Mouse (Mus musculus): ENCODE measurements around the gene Pld5. TPM values are rescaled to one million over a fixed set of nuclear protein-coding genes. Genes with fewer than 3 reads are reported as not detected.

The Pld5 gene
- polyA plus RNA-seq, 1 experiment from 2014 or later, result 0.58 TPM

DNA sequence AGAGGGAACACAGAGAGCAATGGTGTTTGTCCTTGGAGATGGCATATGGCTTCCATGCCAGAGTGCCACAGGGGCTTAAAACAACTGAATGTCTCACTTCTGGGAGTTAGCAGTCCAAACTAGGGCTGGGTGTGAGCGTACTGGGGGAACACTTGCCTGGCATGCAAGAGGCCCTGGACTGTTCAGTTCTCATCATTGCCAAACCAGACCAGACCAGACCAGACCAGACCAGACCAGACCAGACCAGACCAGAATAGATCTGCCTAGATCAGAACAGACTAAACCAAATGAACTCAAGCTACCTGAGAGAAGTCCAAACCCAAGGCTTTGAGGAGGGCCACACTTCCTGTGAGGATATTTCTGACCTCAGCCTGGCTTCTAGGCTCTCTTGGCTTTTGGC lies 228.7 kb downstream of the Pld5 start:
- Histone ChIP-seq H3K4me1 (ENCODE audit: control insufficient read depth in 2 of 2, insufficient read depth in 2 of 2, low read length in 2 of 2) (peaks cover 12 to 19% of the 10 kb centered on the region in 2 experiments), H3K27ac (replicated peaks in 1 of 2; ENCODE audit: control insufficient read depth in 1 of 2, insufficient read depth in 1 of 2, low read depth in 2 of 2, low read length in 2 of 2) (no peak overlapping the region), H3K4me3 (ENCODE audit: control insufficient read depth in 1 of 2, insufficient read depth in 1 of 2, low read depth in 1 of 2, low read length in 2 of 2) (no peak overlapping the region), H3K27me3 (ENCODE audit: control insufficient read depth, insufficient read depth, low read length) (no peaks in the 10 kb centered on the region), H3K36me3 (ENCODE audit: control insufficient read depth, insufficient read depth, low read length) (no peaks in the 10 kb centered on the region), H3K9ac (ENCODE audit: low read length) (no peak overlapping the region), H3K4me2 (ENCODE audit: low read length) (no peak overlapping the region), H3K9me3 (ENCODE audit: control insufficient read depth, low read length) (no peaks in the 10 kb centered on the region)
- 72% methylated on average over 1 of the region's 1 CpGs for WGBS
- no peak for ATAC-seq (ENCODE audit: insufficient number of reproducible peaks, insufficient read depth, low FRiP score, low read depth)

DNA sequence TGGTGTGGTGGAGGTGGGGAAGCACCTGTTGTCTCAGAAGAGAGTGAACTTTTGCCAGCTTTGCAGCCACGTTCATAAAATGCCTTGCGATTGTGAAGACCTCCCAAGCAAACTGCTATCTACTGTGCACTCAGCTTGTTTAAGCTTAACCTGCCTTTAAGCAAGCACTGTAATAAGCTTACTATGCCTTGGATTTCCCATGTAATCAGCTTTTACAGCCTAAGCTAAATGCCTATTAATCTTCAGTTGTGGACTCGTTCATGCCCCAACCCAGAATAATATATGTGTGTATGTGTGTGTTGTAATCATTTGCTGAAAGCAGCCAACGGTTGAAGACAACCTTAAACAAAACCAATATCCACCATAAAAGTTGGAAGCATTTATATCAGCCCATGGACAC lies 232.1 kb downstream of the Pld5 start:
- no peak for ATAC-seq (ENCODE audit: insufficient number of reproducible peaks, insufficient read depth, low FRiP score, low read depth)
- Histone ChIP-seq H3K27me3 (ENCODE audit: control insufficient read depth, insufficient read depth, low read length) (no peaks in the 10 kb centered on the region), H3K27ac (replicated peaks in 1 of 2; ENCODE audit: control insufficient read depth in 1 of 2, insufficient read depth in 1 of 2, low read depth in 2 of 2, low read length in 2 of 2) (no peak overlapping the region), H3K4me3 (ENCODE audit: control insufficient read depth in 1 of 2, insufficient read depth in 1 of 2, low read depth in 1 of 2, low read length in 2 of 2) (no peak overlapping the region), H3K4me2 (ENCODE audit: low read length) (no peak overlapping the region), H3K36me3 (ENCODE audit: control insufficient read depth, insufficient read depth, low read length) (no peaks in the 10 kb centered on the region), H3K9me3 (ENCODE audit: control insufficient read depth, low read length) (no peaks in the 10 kb centered on the region), H3K9ac (ENCODE audit: low read length) (no peak overlapping the region), H3K4me1 (ENCODE audit: control insufficient read depth in 2 of 2, insufficient read depth in 2 of 2, low read length in 2 of 2) (peaks cover 12 to 18% of the 10 kb centered on the region in 2 experiments)
- 80% methylated on average over 4 of the region's 4 CpGs for WGBS

DNA sequence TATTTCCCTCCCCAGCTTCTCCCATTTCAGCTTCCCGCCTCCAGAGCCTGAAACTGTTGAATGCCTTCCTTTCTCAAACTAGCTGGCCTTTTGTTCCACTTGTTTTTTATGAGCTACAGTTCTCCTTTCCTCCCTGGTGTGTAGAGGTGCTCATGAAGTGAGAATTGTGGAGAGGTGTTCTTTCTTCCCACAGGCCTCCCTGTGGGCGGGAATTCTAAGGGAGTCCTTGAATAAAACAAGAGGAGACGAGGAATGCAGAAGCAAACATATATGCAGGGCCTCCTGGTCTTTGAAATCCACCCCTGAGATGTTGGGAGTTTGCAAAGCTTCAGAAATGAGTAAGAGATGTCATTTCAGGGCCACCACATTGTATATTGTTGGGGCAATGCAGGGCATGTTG lies 235.2 kb downstream of the Pld5 start:
- 80% methylated on average over 3 of the region's 3 CpGs for WGBS
- H3K9ac ChIP-seq (ENCODE audit: low read length), result no peak overlapping the region
- no peaks in the 10 kb centered on the region for H3K9me3 ChIP-seq (ENCODE audit: control insufficient read depth, low read length)
- no peaks in the 10 kb centered on the region for H3K4me1 ChIP-seq (ENCODE audit: control insufficient read depth in 2 of 2, insufficient read depth in 2 of 2, low read length in 2 of 2)
- H3K4me3 ChIP-seq (ENCODE audit: control insufficient read depth in 1 of 2, insufficient read depth in 1 of 2, low read depth in 1 of 2, low read length in 2 of 2), result no peak overlapping the region
- no peaks in the 10 kb centered on the region for H3K27me3 ChIP-seq (ENCODE audit: control insufficient read depth, insufficient read depth, low read length)
- no peak overlapping the region for H3K27ac ChIP-seq (replicated peaks in 1 of 2; ENCODE audit: control insufficient read depth in 1 of 2, insufficient read depth in 1 of 2, low read depth in 2 of 2, low read length in 2 of 2)
- no peak for ATAC-seq (ENCODE audit: insufficient number of reproducible peaks, insufficient read depth, low FRiP score, low read depth)
- H3K36me3 ChIP-seq (ENCODE audit: control insufficient read depth, insufficient read depth, low read length), result no peaks in the 10 kb centered on the region
- no peak overlapping the region for H3K4me2 ChIP-seq (ENCODE audit: low read length)

DNA sequence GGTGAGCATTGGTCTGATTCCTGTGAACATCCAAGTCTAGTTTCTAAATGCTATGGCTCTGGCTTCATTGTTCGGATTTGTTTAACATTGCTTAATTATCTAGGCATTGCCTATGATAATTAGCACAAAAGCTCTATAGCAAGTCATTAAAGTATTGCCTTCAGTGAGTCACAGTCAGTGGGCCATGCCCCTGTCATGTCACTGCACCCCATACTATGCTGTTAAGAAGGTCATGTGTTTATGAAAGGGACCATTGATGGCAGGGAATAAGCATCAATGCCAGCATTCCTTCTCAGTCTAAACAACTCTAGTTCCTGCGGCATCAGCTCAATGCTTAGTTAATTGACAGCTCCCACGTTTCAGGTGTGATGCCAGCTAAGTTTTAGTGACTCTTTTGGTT lies 239.1 kb downstream of the Pld5 start:
- WGBS, result 76% methylated on average over 3 of the region's 3 CpGs
- Histone ChIP-seq H3K36me3 (ENCODE audit: control insufficient read depth, insufficient read depth, low read length) (no peaks in the 10 kb centered on the region), H3K4me2 (ENCODE audit: low read length) (no peak overlapping the region), H3K4me1 (ENCODE audit: control insufficient read depth in 2 of 2, insufficient read depth in 2 of 2, low read length in 2 of 2) (no peaks in the 10 kb centered on the region), H3K27me3 (ENCODE audit: control insufficient read depth, insufficient read depth, low read length) (no peaks in the 10 kb centered on the region), H3K4me3 (ENCODE audit: control insufficient read depth in 1 of 2, insufficient read depth in 1 of 2, low read depth in 1 of 2, low read length in 2 of 2) (no peak overlapping the region), H3K27ac (replicated peaks in 1 of 2; ENCODE audit: control insufficient read depth in 1 of 2, insufficient read depth in 1 of 2, low read depth in 2 of 2, low read length in 2 of 2) (no peak overlapping the region), H3K9ac (ENCODE audit: low read length) (no peak overlapping the region), H3K9me3 (ENCODE audit: control insufficient read depth, low read length) (no peaks in the 10 kb centered on the region)
- ATAC-seq (ENCODE audit: insufficient number of reproducible peaks, insufficient read depth, low FRiP score, low read depth), result no peak

DNA sequence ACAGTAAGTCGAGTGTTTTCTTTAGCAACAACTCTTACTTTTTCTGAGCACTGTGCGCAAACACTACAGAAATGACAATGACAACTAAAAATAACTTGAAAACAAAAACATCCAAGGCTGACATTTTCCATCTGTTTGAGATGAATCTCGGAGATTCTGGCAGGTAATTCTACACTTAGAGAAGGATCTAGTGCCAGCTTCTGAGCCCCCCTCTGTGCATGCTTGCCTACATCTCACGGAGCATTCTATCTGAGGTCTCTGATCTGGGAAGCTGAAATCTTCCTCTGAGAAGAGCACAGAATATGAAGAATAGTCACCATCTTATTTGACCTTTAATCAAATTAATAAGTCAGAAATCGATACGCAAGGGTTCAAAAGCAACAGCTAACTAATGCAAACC lies 240.4 kb downstream of the Pld5 start:
- Histone ChIP-seq H3K9ac (ENCODE audit: low read length) (no peak overlapping the region), H3K27me3 (ENCODE audit: control insufficient read depth, insufficient read depth, low read length) (no peaks in the 10 kb centered on the region), H3K9me3 (ENCODE audit: control insufficient read depth, low read length) (no peaks in the 10 kb centered on the region), H3K27ac (replicated peaks in 1 of 2; ENCODE audit: control insufficient read depth in 1 of 2, insufficient read depth in 1 of 2, low read depth in 2 of 2, low read length in 2 of 2) (no peak overlapping the region), H3K4me2 (ENCODE audit: low read length) (no peak overlapping the region), H3K4me3 (ENCODE audit: control insufficient read depth in 1 of 2, insufficient read depth in 1 of 2, low read depth in 1 of 2, low read length in 2 of 2) (no peak overlapping the region), H3K4me1 (ENCODE audit: control insufficient read depth in 2 of 2, insufficient read depth in 2 of 2, low read length in 2 of 2) (no peaks in the 10 kb centered on the region), H3K36me3 (ENCODE audit: control insufficient read depth, insufficient read depth, low read length) (no peaks in the 10 kb centered on the region)
- no peak for ATAC-seq (ENCODE audit: insufficient number of reproducible peaks, insufficient read depth, low FRiP score, low read depth)
- 78% methylated on average over 6 of the region's 6 CpGs for WGBS

DNA sequence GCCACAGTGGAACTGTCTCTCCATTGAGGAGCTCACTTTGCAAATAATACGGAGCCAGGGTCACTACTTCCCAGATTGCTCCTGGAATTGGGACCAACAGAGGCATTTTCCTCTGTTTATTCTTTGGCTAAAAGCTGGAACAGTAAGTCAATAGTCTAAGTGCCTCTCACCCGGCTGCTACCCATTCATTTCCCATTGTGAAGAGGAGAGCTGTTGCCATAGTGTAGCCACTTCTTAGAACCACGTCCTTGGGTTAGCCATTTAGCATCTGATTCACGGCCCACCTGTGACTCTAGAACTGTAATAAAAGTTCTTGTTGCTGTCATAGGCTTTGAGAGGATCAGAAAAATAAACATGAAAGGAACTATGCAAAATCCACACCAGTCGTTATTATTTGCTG lies 241.4 kb downstream of the Pld5 start:
- ATAC-seq (ENCODE audit: insufficient number of reproducible peaks, insufficient read depth, low FRiP score, low read depth), result no peak
- Histone ChIP-seq H3K4me1 (ENCODE audit: control insufficient read depth in 2 of 2, insufficient read depth in 2 of 2, low read length in 2 of 2) (no peaks in the 10 kb centered on the region), H3K27ac (replicated peaks in 1 of 2; ENCODE audit: control insufficient read depth in 1 of 2, insufficient read depth in 1 of 2, low read depth in 2 of 2, low read length in 2 of 2) (no peak overlapping the region), H3K4me3 (ENCODE audit: control insufficient read depth in 1 of 2, insufficient read depth in 1 of 2, low read depth in 1 of 2, low read length in 2 of 2) (no peak overlapping the region), H3K4me2 (ENCODE audit: low read length) (no peak overlapping the region), H3K27me3 (ENCODE audit: control insufficient read depth, insufficient read depth, low read length) (no peaks in the 10 kb centered on the region), H3K9me3 (ENCODE audit: control insufficient read depth, low read length) (no peaks in the 10 kb centered on the region), H3K9ac (ENCODE audit: low read length) (no peak overlapping the region), H3K36me3 (ENCODE audit: control insufficient read depth, insufficient read depth, low read length) (no peaks in the 10 kb centered on the region)
- 81% methylated on average over 5 of the region's 5 CpGs for WGBS

DNA sequence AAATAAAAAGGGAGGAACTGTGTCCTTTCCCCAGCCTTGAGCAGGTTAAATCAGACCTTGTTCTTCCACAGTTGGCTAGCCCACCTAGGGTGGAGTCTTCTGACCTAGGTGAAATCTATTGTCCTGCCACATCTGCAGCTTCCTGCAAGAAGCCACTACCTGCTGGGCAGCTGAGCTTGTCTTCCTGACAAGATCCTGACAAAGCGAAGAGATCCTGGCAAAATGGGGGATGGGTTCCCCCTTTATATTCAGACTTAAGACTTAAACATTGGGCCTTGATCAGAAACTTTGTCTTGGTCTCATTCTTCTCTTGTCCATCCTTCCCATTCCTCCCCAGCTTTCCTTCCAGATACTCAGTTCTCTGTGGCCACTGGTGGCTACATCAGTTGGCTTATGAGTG lies 246.0 kb downstream of the Pld5 start:
- WGBS, result 77% methylated on average over 1 of the region's 1 CpGs
- Histone ChIP-seq H3K4me2 (ENCODE audit: low read length) (no peak overlapping the region), H3K36me3 (ENCODE audit: control insufficient read depth, insufficient read depth, low read length) (no peaks in the 10 kb centered on the region), H3K9me3 (ENCODE audit: control insufficient read depth, low read length) (no peaks in the 10 kb centered on the region), H3K27ac (replicated peaks in 1 of 2; ENCODE audit: control insufficient read depth in 1 of 2, insufficient read depth in 1 of 2, low read depth in 2 of 2, low read length in 2 of 2) (no peak overlapping the region), H3K4me1 (ENCODE audit: control insufficient read depth in 2 of 2, insufficient read depth in 2 of 2, low read length in 2 of 2) (no peaks in the 10 kb centered on the region), H3K9ac (ENCODE audit: low read length) (no peak overlapping the region), H3K27me3 (ENCODE audit: control insufficient read depth, insufficient read depth, low read length) (no peaks in the 10 kb centered on the region), H3K4me3 (ENCODE audit: control insufficient read depth in 1 of 2, insufficient read depth in 1 of 2, low read depth in 1 of 2, low read length in 2 of 2) (no peak overlapping the region)
- no peak for ATAC-seq (ENCODE audit: insufficient number of reproducible peaks, insufficient read depth, low FRiP score, low read depth)

DNA sequence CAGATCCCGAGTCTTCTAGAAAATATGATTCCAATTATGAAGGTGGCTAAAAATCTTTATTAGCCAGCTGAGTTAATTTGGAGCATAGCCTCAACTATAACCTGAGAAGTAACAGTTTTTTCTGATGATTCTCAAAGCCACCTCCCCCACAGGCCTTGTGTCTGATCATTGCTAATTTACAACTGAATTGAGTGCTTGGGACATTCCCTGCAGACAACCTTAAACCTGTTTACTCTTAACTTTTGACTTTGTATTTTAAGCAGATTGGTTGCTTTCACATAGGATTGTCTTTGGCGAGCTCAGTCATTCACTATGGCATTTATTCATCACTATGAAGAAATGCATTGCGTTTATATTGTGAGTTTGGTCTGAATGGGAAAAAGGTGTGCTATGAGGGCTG lies 246.7 kb downstream of the Pld5 start:
- H3K27ac ChIP-seq (replicated peaks in 1 of 2; ENCODE audit: control insufficient read depth in 1 of 2, insufficient read depth in 1 of 2, low read depth in 2 of 2, low read length in 2 of 2), result no peak overlapping the region
- H3K4me3 ChIP-seq (ENCODE audit: control insufficient read depth in 1 of 2, insufficient read depth in 1 of 2, low read depth in 1 of 2, low read length in 2 of 2), result no peak overlapping the region
- ATAC-seq (ENCODE audit: insufficient number of reproducible peaks, insufficient read depth, low FRiP score, low read depth), result no peak
- H3K4me2 ChIP-seq (ENCODE audit: low read length), result no peak overlapping the region
- WGBS, result 68% methylated on average over 3 of the region's 3 CpGs
- H3K9me3 ChIP-seq (ENCODE audit: control insufficient read depth, low read length), result no peaks in the 10 kb centered on the region
- no peaks in the 10 kb centered on the region for H3K27me3 ChIP-seq (ENCODE audit: control insufficient read depth, insufficient read depth, low read length)
- no peak overlapping the region for H3K9ac ChIP-seq (ENCODE audit: low read length)
- H3K4me1 ChIP-seq (ENCODE audit: control insufficient read depth in 2 of 2, insufficient read depth in 2 of 2, low read length in 2 of 2), result no peaks in the 10 kb centered on the region
- H3K36me3 ChIP-seq (ENCODE audit: control insufficient read depth, insufficient read depth, low read length), result no peaks in the 10 kb centered on the region
